Mouse (Mus musculus) fat pad, adult 2 months (tissue): ENCODE data around the gene Dmac1.
"Not testable (repeated sequence)": the region's sequence is repeated elsewhere in the genome, so short reads cannot be mapped to it uniquely, and the experiment has no call there.

ENCODE experiments used
- DNase-seq: peaks from one replicate; pipeline ENCODE4 v3.0.0-alpha.2; 2011; ENCODE audit warnings: low read depth, low spot score; ENCODE audit errors: extremely low read depth

Dmac1 gene

GRCm38 (mm10) chr4:75278197-75279175 is at the start of gene Dmac1:
Dmac1 (minus strand) TSS chr4:75278305.
- peak; percentile 31 for DNase-seq

GRCm38 (mm10) chr4:75315431-75315830 is 37.3 kb upstream of the Dmac1 start:
- no peak for DNase-seq

- no peak for DNase-seq
Observed at GRCm38 (mm10) chr4:75315007-75315406, 36.9 kb upstream of the Dmac1 start.

GRCm38 (mm10) chr4:75311918-75312317 is 33.8 kb upstream of the Dmac1 start:
- no peak for DNase-seq

- DNase-seq, result no peak
Observed at GRCm38 (mm10) chr4:75311305-75311704, 33.2 kb upstream of the Dmac1 start.

- no peak for DNase-seq
Observed at GRCm38 (mm10) chr4:75300205-75300972, 22.3 kb upstream of the Dmac1 start.

GRCm38 (mm10) chr4:75292315-75292714 is 14.2 kb upstream of the Dmac1 start:
- DNase-seq, result no peak

- no peak for DNase-seq
Observed at GRCm38 (mm10) chr4:75291142-75291541, 13.0 kb upstream of the Dmac1 start.

- no peak for DNase-seq
Observed at GRCm38 (mm10) chr4:75277467-75278196, 473 bp downstream of the Dmac1 start.

GRCm38 (mm10) chr4:75275737-75276136 is 2.4 kb downstream of the Dmac1 start:
- no peak for DNase-seq

- DNase-seq, result no peak
Observed at GRCm38 (mm10) chr4:75267866-75268265, 10.2 kb downstream of the Dmac1 start.

GRCm38 (mm10) chr4:75266773-75267550 is 11.1 kb downstream of the Dmac1 start:
- no peak for DNase-seq

GRCm38 (mm10) chr4:75264219-75264618 is 13.9 kb downstream of the Dmac1 start:
- no peak for DNase-seq

- no peak for DNase-seq
Observed at GRCm38 (mm10) chr4:75263556-75264129, 14.5 kb downstream of the Dmac1 start.

- DNase-seq, result no peak
Observed at GRCm38 (mm10) chr4:75262423-75262822, 15.7 kb downstream of the Dmac1 start.

- no peak for DNase-seq
Observed at GRCm38 (mm10) chr4:75260156-75260555, 17.9 kb downstream of the Dmac1 start.

GRCm38 (mm10) chr4:75259447-75259846 is 18.7 kb downstream of the Dmac1 start:
- DNase-seq, result no peak

GRCm38 (mm10) chr4:75234602-75235001 is 43.5 kb downstream of the Dmac1 start:
- not testable (repeated sequence) for DNase-seq
